Mouse (Mus musculus) cerebellum, adult 8-10 months (tissue): ENCODE measurements around the gene Zfp747.
A peak's percentile ranks its signal among the peaks of the same experiment; 100 is the strongest.
"Not testable (repeated sequence)": the region's sequence is repeated elsewhere in the genome, so short reads cannot be mapped to it uniquely, and the experiment has no call there.

Experiments
- DNase-seq: peaks from one replicate; pipeline ENCODE4 v3.0.0; 2022

Gene Zfp747

GRCm38 (mm10) chr7:127375271-127376245 lies at the start of gene Zfp747:
Zfp747 (minus strand) TSS chr7:127376050.
- peak; percentile 94 for DNase-seq

GRCm38 (mm10) chr7:127425291-127425690 lies 49.4 kb upstream of the Zfp747 start:
- DNase-seq: no peak

GRCm38 (mm10) chr7:127422247-127422646 lies 46.4 kb upstream of the Zfp747 start:
- no peak for DNase-seq

GRCm38 (mm10) chr7:127421388-127422191 lies 45.7 kb upstream of the Zfp747 start, which contains the start of gene Zfp688:
Zfp688 (minus strand) TSS chr7:127422068.
- peak; percentile 88 for DNase-seq

- DNase-seq: no peak
Observed at GRCm38 (mm10) chr7:127411418-127411817, 35.6 kb upstream of the Zfp747 start.

GRCm38 (mm10) chr7:127406002-127406987 lies 30.4 kb upstream of the Zfp747 start, which contains the start of gene Zfp764:
Zfp764 (minus strand) TSS chr7:127406822.
- DNase-seq: peak; percentile 94

GRCm38 (mm10) chr7:127404101-127404500 lies 28.3 kb upstream of the Zfp747 start:
- DNase-seq: not testable (repeated sequence)

GRCm38 (mm10) chr7:127402980-127403379 lies 27.1 kb upstream of the Zfp747 start:
- no peak for DNase-seq

- DNase-seq: no peak
Observed at GRCm38 (mm10) chr7:127400355-127400754, 24.5 kb upstream of the Zfp747 start.

GRCm38 (mm10) chr7:127393944-127394333 lies 18.1 kb upstream of the Zfp747 start:
- no peak for DNase-seq

GRCm38 (mm10) chr7:127393157-127393943 lies 17.5 kb upstream of the Zfp747 start, which contains the start of gene E430018J23Rik:
E430018J23Rik (minus strand) TSS chr7:127393629.
- peak; percentile 99 for DNase-seq

- no peak for DNase-seq
Observed at GRCm38 (mm10) chr7:127392251-127392824, 16.5 kb upstream of the Zfp747 start.

GRCm38 (mm10) chr7:127391538-127391937 lies 15.7 kb upstream of the Zfp747 start:
- DNase-seq: no peak

GRCm38 (mm10) chr7:127390306-127390705 lies 14.5 kb upstream of the Zfp747 start:
- DNase-seq: no peak

- not testable (repeated sequence) for DNase-seq
Observed at GRCm38 (mm10) chr7:127388201-127388600, 12.4 kb upstream of the Zfp747 start.

- peak; percentile 94 for DNase-seq
Observed at GRCm38 (mm10) chr7:127386641-127387392, 11.0 kb upstream of the Zfp747 start, which contains the start of gene 9130019O22Rik. 9130019O22Rik (minus strand) TSS chr7:127387166.

- not testable (repeated sequence) for DNase-seq
Observed at GRCm38 (mm10) chr7:127385560-127385959, 9.7 kb upstream of the Zfp747 start.

GRCm38 (mm10) chr7:127378310-127378921 lies 2.6 kb upstream of the Zfp747 start:
- no peak for DNase-seq

GRCm38 (mm10) chr7:127371870-127372269 lies 4.0 kb downstream of the Zfp747 start:
- not testable (repeated sequence) for DNase-seq
